Mouse (Mus musculus) kidney, adult 2 months (tissue): Measurements from ENCODE around the gene Iqcn. TPM values are rescaled to one million over a fixed set of nuclear protein-coding genes. Genes with fewer than 3 reads are reported as not detected.

Source experiments
- DNase-seq: peaks from one replicate; pipeline ENCODE4 v3.0.0; 2021
- H3K27ac ChIP-seq: fragments of 200-500 bp; 2 replicates; pipeline ENCODE4 v1.5.1; 2012; ENCODE audit warnings: low read depth, low read length, control low read depth, inconsistent platforms; ENCODE audit not compliant: insufficient read depth
- H3K27me3 ChIP-seq: fragments of 200-500 bp; replicated peaks from 2 replicates; pipeline ENCODE4 v1.6.1; 2012; ENCODE audit warnings: mild to moderate bottlenecking, moderate library complexity, low read length, inconsistent platforms; ENCODE audit not compliant: control insufficient read depth, insufficient read depth
- H3K36me3 ChIP-seq: fragments of 200-500 bp; 2 replicates; pipeline ENCODE4 v1.6.1; 2012; ENCODE audit warnings: mild to moderate bottlenecking, moderate library complexity, low read length, inconsistent platforms; ENCODE audit not compliant: control insufficient read depth, insufficient read depth
- H3K4me1 ChIP-seq: fragments of 200-500 bp; 2 replicates; pipeline ENCODE4 v1.6.1; 2011; ENCODE audit warnings: low read length; ENCODE audit not compliant: control insufficient read depth, insufficient read depth
- H3K4me3 ChIP-seq: fragments of 200-500 bp; 2 replicates; pipeline ENCODE4 v1.5.1; 2011; ENCODE audit warnings: mild to moderate bottlenecking, low read depth, low read length, control low read depth; ENCODE audit not compliant: insufficient read depth
- CTCF ChIP-seq: fragments of 200-500 bp; conservative IDR thresholded peaks from 2 replicates; pipeline ENCODE4 v1.5.1; 2011; ENCODE audit warnings: low read depth, mild to moderate bottlenecking, control low read depth, low read length, moderate library complexity, mixed read lengths; ENCODE audit not compliant: insufficient read depth, insufficient read length
- POLR2A ChIP-seq: fragments of 200-500 bp; IDR thresholded peaks from one replicate; pipeline ENCODE4 v1.6.1; 2011; ENCODE audit warnings: low read depth, low read length, control low read depth
- WGBS: fragments of 180-500 bp; shearing (Covaris S2); methylation state at CpG from one replicate; pipeline ENCODE4 v1.1.7; 2018; 5-methylcytosine and 5-hydroxymethylcytosine counted together
- polyA plus RNA-seq: library from polyadenylated mRNA; depleted of rRNA; stranded (reverse); fragments of >200 nt; gene quantifications from 2 replicates; pipeline ENCODE4 v1.2.3, GENCODE M21; 2012

The Iqcn gene
- polyA plus RNA-seq, 1 experiment, result 0.03 TPM

- no peaks in the 10 kb centered on the region for H3K27me3 ChIP-seq
- no peak overlapping the region for H3K4me3 ChIP-seq
- H3K27ac ChIP-seq, result peak overlapping the region; percentile 57
- H3K36me3 ChIP-seq, result no peaks in the 10 kb centered on the region
- WGBS, result 86% methylated on average over 4 of the region's 4 CpGs
- TF ChIP-seq CTCF, result no peak
- no peak for TF ChIP-seq POLR2A
- H3K4me1 ChIP-seq, result peaks cover 37% of the 10 kb centered on the region
- peak; percentile 32 for DNase-seq
Observed at GRCm38 (mm10) chr8:70679404-70679803, 23.9 kb upstream of the Iqcn start.

DNA sequence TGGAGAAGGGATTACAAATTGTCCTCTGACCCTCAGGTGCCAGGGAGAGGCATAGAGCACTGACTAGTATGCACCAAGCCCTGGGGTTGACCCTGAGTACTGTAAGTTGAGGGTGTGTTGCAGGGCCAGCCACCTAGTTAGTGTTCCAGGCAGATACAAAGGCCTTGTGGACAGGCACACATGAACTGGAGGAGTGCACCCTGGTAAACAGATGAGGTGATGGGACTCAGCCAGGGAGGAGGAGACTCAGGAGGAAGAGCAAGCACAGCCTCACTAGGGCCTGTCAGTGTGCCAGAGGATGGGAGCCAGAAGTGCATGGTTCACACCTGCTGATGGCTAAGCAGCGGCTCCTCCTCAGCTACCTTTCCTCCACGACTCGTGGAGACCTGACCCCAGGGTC, 23.2 kb upstream of the Iqcn start:
- Histone ChIP-seq H3K27me3 (no peaks in the 10 kb centered on the region), H3K36me3 (no peaks in the 10 kb centered on the region), H3K4me3 (no peak overlapping the region), H3K4me1 (peaks cover 30% of the 10 kb centered on the region), H3K27ac (peak overlapping the region; percentile 57)
- DNase-seq, result peak; percentile 95
- no peak for TF ChIP-seq CTCF
- TF ChIP-seq POLR2A, result no peak
- 51% methylated on average over 3 of the region's 3 CpGs for WGBS

DNA sequence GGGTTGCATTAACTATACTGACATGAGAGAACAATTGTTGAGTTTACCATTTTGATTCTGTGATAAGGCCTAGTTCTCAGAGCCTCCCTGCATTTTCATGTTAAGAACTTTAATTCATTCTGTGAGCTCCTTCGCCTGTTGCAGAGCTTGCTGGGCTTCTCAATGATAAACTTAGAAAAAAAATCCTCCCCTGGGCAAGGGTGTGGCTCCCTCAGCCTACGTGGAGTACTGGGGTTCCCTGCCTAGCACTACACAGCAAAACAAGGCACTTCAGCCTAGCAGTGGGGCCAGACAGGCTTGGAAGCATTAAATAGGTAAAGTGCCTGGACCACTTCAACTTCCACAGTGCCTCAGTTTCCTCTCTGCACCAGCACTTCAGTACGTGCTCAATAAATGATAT, 21.8 kb upstream of the Iqcn start:
- Histone ChIP-seq H3K4me1 (peaks cover 29% of the 10 kb centered on the region), H3K36me3 (no peaks in the 10 kb centered on the region), H3K27ac (no peak overlapping the region), H3K27me3 (no peaks in the 10 kb centered on the region), H3K4me3 (no peak overlapping the region)
- no peak for DNase-seq
- TF ChIP-seq CTCF (no peak), POLR2A (no peak)
- 87% methylated on average over 3 of the region's 3 CpGs for WGBS

DNA sequence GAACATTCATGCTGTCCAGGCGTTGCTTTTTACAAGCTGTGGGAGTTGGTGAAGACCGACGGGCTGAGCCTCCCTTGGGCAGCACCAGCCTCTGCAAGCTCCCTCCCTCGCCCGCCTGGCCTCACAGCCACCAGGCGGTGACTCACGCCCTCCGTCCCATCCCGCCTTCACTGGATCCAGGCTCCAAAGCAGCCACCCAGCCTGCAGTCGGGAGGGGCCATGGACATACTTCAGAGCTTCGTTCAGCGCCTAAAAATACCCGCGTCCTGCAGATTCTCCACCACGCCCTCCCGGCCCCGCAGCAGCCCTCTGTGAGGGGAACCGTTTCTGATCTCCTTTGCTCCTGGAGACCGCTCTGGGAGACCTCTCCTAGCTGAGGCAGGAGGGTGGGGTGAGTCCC, 21.1 kb upstream of the Iqcn start:
- Histone ChIP-seq H3K27ac (no peak overlapping the region), H3K4me3 (no peak overlapping the region), H3K4me1 (peaks cover 29% of the 10 kb centered on the region), H3K27me3 (no peaks in the 10 kb centered on the region), H3K36me3 (no peaks in the 10 kb centered on the region)
- DNase-seq, result peak; percentile 64
- 24% methylated on average over 19 of the region's 19 CpGs for WGBS
- TF ChIP-seq POLR2A (no peak), CTCF (no peak)

DNA sequence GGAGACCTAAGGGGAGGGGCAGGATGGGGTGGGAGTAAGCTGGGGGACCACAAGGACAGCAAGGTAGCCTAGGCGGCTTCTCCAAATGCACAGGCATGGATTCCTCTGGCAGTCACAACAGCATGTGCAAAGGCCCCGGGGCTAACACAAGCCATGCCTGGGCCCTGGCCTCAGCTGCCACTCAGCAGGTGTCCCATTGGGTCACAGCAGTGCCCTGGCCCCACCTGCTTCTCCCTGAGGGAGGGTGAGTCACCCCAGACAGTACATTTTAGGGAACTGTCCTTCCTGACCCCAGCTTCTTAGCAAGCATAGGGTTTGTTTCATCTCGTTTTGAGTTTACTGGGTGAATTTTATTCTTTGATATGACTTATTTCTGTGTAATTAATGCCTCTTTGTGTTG, 20.6 kb upstream of the Iqcn start:
- WGBS, result 81% methylated on average over 3 of the region's 3 CpGs
- TF ChIP-seq CTCF, result no peak
- no peak for TF ChIP-seq POLR2A

GRCm38 (mm10) chr8:70684291-70684690, 19.0 kb upstream of the Iqcn start:
- H3K4me3 ChIP-seq, result no peak overlapping the region
- no peak for DNase-seq
- TF ChIP-seq POLR2A, result no peak
- TF ChIP-seq CTCF, result no peak
- 60% methylated on average over 7 of the region's 7 CpGs for WGBS
- H3K27ac ChIP-seq, result no peak overlapping the region
- no peaks in the 10 kb centered on the region for H3K36me3 ChIP-seq
- H3K27me3 ChIP-seq, result no peaks in the 10 kb centered on the region
- H3K4me1 ChIP-seq, result peaks cover 26% of the 10 kb centered on the region

More for the DNA sequence above, 20.6 kb upstream of the Iqcn start:
- Histone ChIP-seq H3K4me1 (peaks cover 28% of the 10 kb centered on the region), H3K4me3 (no peak overlapping the region), H3K36me3 (no peaks in the 10 kb centered on the region), H3K27me3 (no peaks in the 10 kb centered on the region), H3K27ac (no peak overlapping the region)
- DNase-seq, result no peak

- DNase-seq, result peak; percentile 91
- Histone ChIP-seq H3K4me3 (no peak overlapping the region), H3K4me1 (peaks cover 21% of the 10 kb centered on the region), H3K27ac (peak overlapping the region; percentile 45; the same call in 1 of the 2 replicates), H3K36me3 (no peaks in the 10 kb centered on the region), H3K27me3 (no peaks in the 10 kb centered on the region)
- TF ChIP-seq CTCF, result no peak
- TF ChIP-seq POLR2A, result no peak
- 20% methylated on average over 8 of the region's 8 CpGs for WGBS
Observed at GRCm38 (mm10) chr8:70687576-70687975, 15.7 kb upstream of the Iqcn start.
